Comparison of ENCODE assay signal across 8 mouse cellular contexts in genomic region chr13:53201628-53202438, GRCm38 (mm10).
DNase-seq lines count a peak whose midpoint lies in the region; ATAC-seq lines count a peak whose summit lies in the region.

No protein-coding gene starts in this region.

- H3K4me1 ChIP-seq in neural tube, embryonic 15.5 days, result peaks cover 31% of the 10 kb centered on the region

- DNase-seq in right cerebral cortex, adult 18-20 months, result peak; percentile 6
- DNase-seq in right cerebral cortex, postnatal 14 days, result no peak
- DNase-seq in forelimb bud, embryonic 11.5 days (ENCODE audit: low read depth, low spot score), result peak; percentile 94
- DNase-seq in kidney, postnatal 4 days, result peak; percentile 85 to 90
- DNase-seq in spleen, adult 18-20 months, result no peak
- DNase-seq in frontal cortex, postnatal 14 days (ENCODE audit: low spot score in 2 of 2), result no peak

- H3K9ac ChIP-seq in neural tube, embryonic 15.5 days (replicated peaks), result no peak overlapping the region

- peak; percentile 77 to 79 for ATAC-seq in hematopoietic stem cell, adult 5-6 weeks (replicated peaks in 1 of 2; ENCODE audit: insufficient read depth in 1 of 2, low FRiP score in 2 of 2, low TSS enrichment in 1 of 2, low read depth in 1 of 2, poor library complexity in 2 of 2, severe bottlenecking in 2 of 2)
- ATAC-seq in neural tube, embryonic 15.5 days (ENCODE audit: low FRiP score), result peak; percentile 80

- peak overlapping the region; percentile 70 for H3K27ac ChIP-seq in neural tube, embryonic 15.5 days (replicated peaks)

- H3K9me3 ChIP-seq in neural tube, embryonic 15.5 days (replicated peaks), result no peaks in the 10 kb centered on the region

- 3% methylated on average over 18 of the region's 18 CpGs for WGBS in neural tube, embryonic 15.5 days

- H3K4me3 ChIP-seq in neural tube, embryonic 15.5 days (replicated peaks), result no peak overlapping the region

- peak overlapping the region; percentile 7 for H3K4me2 ChIP-seq in neural tube, embryonic 15.5 days

- H3K36me3 ChIP-seq in neural tube, embryonic 15.5 days, result no peaks in the 10 kb centered on the region

- 0 out of 2 replicates have a peak, but pooled peaks cover 6% of the 10 kb centered on the region for H3K27me3 ChIP-seq in neural tube, embryonic 15.5 days (replicated peaks)

Comparison
In these comparisons a context has a peak if more than half of its experiments do, and no peak if none do; other contexts are left out.
1. DNase-seq: peak in right cerebral cortex, adult 18-20 months (single experiment), forelimb bud, embryonic 11.5 days (single experiment) and kidney, postnatal 4 days (2 of 2); none in right cerebral cortex, postnatal 14 days (single experiment), spleen, adult 18-20 months (0 of 2) and frontal cortex, postnatal 14 days (0 of 2).